Mouse (Mus musculus) lung, adult 2 months (tissue): ENCODE measurements at regions not wholly inside any gene's neighbourhood (a gene's known extent, or its start where the extent isn't known, plus 50 kb on each side); places are given as distances from the start of the nearest gene placed in this dataset.

Source experiments
- CTCF ChIP-seq: fragments of 200-500 bp; IDR thresholded peaks from 2 replicates; pipeline ENCODE4 v1.5.1; 2011; ENCODE audit warnings: mild to moderate bottlenecking, low read length, control low read depth; ENCODE audit not compliant: insufficient read depth
- POLR2A ChIP-seq: fragments of 200-500 bp; IDR thresholded peaks from 2 replicates; pipeline ENCODE4 v1.6.1; 2011; ENCODE audit warnings: low read depth, mild to moderate bottlenecking, control low read depth, low read length, borderline replicate concordance; ENCODE audit errors: extremely low read depth

DNA sequence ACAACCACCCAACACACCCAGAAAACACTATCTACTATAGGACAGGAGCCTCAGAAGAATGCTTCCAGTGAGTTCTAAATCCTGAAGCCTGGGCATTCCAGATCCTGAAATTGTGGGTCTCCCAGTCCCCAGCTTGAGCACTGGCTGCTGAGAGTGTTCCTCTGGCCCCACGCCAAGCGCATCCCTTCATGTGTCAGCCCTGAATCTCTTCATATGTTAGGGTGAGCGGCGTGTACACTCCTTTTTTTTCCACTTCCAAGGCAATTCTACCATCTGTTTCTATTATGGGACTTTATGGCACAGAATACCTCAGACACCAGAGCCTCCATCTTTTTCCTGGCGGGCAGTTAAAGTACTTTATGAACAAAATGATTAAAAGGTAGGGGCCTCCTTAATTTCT lies 451.8 kb downstream of the Tshz3 start:
- TF ChIP-seq CTCF (no peak), POLR2A (no peak)
